Mouse (Mus musculus) spleen, postnatal 10 days (tissue): Measurements from ENCODE around the gene Dpm3.
A peak's percentile ranks its signal among the peaks of the same experiment; 100 is the strongest.

Experiments used
- DNase-seq, 2 experiments: peaks; one replicate each; pipeline ENCODE4 v3.0.0; 2021 to 2022; ENCODE audit warnings: low spot score in 2 of 2

Dpm3 gene

DNA sequence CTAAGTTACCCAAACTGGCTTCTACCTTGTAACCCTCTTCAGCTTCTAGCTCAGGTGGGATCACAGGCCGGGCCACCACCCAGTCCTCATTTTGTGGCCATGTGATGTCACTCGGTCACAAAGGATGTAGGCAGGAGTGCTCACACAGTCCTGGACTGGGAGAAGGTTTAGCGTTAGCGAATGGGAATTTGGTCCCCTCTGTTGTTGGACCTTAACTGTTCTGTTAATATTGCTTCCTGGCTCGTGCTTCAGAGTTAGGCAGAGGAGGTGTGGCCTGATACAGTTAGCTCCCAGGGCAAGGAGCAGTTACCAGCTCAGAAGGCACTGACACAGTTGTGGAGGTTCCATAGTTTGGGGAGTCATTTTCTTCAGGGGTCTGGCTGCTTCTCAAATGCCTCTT lies 35.0 kb downstream of the Dpm3 start:
- DNase-seq, result no peak

DNA sequence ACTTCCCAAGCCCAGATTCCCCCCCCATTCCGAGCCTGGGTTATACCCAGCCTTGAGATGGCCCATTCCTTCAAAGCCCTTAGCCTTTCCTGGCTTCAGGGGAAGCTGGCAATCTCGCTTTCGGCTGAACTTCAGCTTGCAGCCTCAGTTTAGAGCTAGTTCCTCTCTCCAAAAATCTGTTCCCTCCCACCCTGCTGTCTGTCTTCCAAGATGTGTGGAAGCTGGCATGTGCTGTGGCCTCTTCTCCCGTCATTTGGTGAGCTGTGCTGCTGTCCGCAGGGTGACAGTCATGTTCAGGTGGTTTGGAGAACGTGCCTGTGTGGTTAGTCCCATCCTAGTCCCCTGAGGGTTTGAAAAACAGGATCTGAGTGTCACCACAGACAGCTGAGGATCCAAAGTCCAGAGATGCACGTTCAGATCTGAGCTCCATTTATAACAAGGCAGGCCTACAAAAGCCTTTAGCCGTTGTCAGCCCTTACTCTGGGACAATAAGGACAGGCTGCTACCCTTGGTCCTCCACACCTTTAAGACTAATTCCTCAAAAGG lies 36.6 kb downstream of the Dpm3 start:
- DNase-seq, result no peak

DNA sequence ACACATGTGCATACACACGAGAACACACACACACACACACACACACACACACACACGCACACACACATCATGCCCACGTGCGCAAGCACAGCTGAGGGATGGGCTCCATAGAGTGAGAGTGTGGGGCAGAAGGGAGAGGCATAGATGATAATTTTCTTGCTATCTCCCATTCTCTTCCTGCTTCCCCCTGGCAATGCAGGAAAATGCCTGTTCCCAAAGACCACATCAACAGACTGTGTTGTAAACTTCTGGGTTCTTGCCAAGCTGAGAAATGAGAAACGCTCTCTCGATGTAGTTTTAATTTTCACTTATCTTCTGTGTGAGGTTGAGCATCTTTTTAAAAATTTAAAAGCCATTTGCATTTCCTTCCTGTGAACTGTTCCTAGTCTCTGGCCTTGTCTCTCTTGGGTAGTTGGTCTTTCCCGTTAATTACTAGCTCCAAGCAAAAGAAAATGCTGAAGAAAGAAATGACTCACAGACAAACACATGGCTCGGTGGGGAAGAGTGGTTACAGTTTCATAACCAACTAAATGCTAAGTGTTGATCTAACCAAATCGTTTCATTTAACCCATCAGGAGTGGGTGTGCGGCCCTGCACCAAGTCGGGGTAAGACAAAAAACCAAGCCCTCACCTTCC lies 37.7 kb downstream of the Dpm3 start:
- no peak for DNase-seq

DNA sequence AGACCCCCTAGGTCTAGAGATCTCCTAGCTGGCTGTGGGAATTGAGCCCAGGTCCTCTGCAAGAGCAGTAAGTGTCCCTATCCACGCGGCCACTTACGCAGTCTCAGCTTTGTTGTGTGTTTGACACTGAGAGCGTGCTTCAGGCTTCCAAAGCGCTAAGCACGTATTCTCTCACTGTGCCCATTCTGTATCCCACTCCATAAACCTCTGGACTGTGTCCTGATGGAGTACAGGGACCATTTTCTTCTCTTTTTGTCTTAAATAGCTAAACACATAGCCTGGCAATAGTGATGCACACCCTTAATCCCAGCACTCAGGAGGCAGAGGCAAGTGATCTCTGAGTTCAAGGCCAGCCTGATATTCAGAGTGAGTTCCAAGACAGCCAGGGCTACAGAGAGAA lies 39.8 kb downstream of the Dpm3 start:
- no peak for DNase-seq

DNA sequence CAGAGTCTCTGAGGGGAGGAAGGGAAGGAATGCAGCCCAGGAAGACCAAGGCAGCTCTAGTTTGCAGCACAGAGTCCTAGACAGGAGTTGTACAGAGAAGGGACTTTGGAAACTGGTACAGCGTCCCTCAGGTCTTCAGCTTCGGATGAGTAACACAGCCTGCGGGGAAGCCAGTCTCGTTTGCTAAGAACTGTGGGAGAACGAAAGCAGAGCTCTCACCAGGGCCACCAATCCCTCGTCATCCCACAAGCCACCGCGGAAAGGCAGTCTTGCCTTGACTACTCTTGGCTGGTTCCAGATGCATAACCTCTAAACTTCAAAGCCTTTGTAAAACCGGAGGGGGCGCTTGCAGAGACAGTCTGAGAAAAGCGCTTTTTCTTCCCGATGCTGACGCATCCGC lies 40.3 kb downstream of the Dpm3 start:
- no peak for DNase-seq

DNA sequence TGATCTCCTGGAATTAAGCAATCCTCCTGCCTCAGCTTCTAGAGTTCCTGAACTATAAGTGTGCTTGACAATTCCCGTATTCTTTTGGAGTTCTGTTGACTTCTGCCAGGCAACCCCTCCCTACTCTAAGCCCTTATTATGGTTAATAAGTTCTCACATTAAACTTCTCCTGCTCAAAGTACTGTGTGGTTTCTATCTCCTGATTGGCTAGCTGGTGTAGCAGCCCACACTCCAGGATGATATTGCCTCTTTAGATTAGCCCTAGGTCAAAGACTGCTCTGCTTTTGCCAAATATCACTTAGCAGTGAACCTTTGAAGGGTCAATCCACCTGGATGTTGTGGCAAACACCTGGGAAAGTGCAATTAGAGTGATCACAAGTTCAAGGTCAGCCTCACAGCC lies 40.9 kb downstream of the Dpm3 start:
- DNase-seq, result no peak

DNA sequence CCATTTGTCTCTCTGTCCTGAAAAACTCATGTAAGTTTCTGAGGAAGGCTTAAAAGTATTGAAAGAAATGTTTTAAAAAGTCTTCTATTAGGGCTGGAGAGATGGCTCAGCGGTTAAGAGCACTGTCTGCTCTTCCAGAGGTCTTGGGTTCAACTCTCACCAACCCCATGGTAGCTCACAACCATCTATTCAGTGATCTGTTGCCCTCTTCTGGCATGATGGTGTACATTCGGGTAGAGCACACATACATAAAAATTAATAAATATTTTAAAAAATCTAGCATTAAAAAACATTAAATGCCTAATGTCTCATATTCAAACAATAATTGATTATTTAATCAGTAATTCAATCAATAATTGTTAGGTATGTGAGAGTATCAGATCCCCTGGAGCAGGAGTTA lies 41.4 kb downstream of the Dpm3 start:
- no peak for DNase-seq

DNA sequence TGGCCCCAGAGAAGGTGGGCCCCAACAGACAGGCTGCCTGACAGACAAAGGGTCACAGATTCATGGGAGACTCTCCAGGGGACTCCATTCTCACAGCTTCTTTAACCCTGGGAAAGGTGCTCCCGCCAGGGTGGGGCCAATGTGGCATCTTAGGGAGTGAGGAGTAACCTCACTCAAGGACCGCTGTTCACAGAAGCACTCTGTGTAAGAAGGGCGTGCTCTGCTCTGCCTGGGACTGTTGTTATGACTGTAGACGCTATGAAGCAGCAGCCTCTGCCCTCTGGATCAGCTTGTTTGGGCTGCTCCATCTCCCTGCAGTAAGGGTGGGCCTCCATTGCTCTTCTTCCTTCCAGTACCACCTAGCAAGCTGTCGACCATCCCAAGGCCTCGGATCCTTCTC lies 45.3 kb downstream of the Dpm3 start:
- DNase-seq, result no peak

DNA sequence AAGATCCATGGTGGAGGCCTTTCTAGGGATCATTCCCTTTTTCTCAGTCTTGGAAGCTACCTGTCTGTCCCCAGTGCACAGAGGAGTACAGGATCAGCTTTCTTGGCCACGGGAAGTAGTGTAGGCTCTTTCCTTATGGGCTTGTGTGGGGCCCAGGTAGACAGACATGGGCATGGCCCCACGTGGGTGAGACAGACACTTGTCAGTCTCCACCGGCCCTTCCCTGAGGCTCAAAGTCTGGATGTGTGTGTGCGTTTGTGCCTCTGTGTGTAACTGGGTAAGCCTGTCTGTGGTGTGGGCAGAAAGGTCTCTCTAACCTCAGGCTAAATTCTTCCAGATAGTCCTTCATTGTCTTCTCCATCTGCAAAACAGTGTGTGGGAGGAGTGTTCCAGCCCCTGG lies 45.9 kb downstream of the Dpm3 start:
- no peak for DNase-seq

DNA sequence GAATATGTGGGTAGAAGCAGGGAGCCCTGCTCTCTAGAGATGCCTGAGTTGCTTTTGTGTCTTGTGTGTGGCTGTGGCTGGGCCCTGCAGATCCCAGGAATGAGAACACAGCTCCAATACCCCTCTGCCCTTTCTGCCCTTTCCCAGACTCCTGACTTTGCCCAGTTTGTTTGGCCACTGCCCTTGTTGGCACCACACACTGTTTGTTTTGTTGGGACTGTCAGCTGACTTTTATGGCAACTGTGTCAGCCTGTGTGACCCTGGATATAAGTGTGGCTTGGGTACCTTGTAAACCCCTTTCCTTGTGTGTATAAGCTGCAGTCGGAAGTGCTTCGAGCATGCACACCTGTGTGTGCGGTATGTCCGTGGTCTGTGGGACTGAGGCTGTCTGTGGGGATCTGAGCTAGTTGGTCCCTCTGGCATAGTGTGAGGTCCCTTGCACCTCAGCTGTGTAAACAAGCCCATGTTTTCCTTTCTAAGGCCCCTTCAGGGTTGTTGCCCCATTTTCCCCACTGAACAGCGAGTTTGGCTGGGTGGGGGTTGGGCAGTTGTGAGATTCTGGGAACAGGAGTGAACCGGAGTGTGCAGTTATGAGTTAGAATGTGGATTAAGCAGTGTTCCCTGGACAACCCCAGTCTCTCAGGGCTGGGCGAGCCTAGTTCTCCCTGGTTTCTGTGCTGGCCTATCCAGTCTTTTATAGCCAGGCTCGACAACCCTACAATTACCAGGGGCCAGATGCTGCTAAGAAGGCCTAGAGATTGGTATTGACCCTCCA lies 46.6 kb downstream of the Dpm3 start:
- DNase-seq, result no peak

DNA sequence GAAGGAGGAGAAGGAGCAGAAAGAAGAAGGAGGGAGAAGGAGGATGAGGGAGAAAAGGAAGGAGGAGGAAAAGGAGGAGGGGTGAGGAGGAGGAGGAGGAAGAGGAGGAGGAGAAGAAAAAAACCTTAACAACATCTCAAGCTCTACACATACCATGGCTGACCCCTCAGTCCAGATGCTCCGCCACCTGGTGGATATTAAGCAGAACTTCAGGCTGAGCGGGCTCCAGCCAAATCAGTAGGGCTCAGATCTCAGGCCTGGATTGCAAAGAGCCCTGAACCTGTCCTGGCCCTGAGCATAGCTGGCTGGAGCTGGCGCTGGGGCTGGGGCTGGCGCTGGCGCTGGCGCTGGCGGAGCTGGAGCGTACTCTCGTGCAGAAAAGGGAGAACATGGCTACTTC lies 48.9 kb downstream of the Dpm3 start:
- peak; percentile 36 to 60 for DNase-seq

DNA sequence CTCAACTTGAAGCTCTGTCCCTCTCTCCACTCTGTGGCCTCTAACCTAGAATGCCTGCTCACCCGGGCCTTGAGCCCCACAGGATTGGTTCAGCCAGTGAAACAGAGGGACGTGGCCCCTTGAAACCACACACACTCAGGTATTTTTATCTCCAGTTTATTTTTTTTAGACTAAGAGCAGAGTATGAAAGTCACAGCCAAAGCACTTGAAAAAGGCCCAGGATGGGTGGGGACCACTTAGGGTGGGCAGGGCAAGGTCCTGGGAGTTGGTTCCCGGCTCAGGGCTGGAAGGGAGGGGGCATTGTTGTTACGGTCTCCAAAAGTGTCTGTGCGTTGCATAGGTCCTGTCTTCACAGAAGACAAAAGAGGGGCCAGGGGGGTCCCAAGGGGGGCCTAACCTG lies 55.2 kb downstream of the Dpm3 start:
- DNase-seq, result no peak

DNA sequence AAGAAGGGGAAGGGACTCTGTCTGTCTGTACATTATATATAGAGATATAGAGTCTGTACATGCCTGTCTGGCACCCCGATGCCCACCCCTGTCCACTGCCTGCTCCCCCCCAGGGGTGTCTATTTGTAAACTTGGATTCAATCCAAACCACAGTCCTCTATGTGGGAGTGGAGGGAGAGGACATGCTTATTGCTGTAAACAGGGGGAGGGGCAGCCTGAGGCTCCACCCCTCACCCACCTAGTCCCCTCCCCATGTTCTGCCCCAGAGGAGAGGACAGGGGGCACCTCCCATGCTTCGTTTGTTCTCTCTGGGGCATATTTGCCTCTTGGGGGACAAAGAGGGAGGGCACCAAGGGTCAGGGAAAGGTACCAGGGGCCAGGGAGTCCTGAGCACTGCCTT lies 55.6 kb downstream of the Dpm3 start:
- DNase-seq, result no peak

DNA sequence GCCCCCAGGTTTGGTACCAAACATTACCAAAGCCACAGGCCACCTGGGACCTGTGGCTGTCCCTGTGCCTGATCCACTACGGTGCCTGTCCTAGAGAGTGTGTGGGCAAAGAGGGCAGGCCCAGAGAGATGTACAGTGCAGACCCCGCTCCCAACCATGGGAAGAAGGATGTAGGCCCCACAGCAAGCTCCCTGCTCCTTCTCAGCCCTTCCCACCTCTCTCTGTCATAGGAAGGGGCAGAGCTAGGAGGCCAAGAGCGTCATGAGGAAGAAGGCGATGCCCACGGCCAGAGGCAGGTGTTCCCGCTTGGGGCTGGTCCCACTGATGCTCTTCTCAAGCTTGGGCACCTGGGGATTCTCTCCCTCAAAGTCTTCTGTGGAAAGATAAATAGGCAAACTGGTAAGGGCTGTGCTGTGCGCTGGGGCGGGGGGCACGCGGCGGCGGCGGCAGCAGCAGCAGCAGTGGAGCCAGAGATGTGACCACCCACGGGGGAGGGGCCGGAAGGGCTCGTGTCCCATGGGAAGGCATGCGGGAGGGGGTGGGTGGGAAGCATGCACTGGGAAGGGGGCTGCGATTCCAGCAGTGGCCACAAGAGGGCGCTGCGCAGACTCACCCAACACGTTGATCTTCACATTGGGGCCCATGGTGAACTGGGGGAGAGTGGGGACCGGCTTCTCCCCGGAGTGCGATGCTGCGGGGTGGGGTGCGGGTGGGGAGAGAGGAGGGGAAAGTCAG lies 56.2 kb downstream of the Dpm3 start:
- peak; percentile 58 to 79 for DNase-seq

DNA sequence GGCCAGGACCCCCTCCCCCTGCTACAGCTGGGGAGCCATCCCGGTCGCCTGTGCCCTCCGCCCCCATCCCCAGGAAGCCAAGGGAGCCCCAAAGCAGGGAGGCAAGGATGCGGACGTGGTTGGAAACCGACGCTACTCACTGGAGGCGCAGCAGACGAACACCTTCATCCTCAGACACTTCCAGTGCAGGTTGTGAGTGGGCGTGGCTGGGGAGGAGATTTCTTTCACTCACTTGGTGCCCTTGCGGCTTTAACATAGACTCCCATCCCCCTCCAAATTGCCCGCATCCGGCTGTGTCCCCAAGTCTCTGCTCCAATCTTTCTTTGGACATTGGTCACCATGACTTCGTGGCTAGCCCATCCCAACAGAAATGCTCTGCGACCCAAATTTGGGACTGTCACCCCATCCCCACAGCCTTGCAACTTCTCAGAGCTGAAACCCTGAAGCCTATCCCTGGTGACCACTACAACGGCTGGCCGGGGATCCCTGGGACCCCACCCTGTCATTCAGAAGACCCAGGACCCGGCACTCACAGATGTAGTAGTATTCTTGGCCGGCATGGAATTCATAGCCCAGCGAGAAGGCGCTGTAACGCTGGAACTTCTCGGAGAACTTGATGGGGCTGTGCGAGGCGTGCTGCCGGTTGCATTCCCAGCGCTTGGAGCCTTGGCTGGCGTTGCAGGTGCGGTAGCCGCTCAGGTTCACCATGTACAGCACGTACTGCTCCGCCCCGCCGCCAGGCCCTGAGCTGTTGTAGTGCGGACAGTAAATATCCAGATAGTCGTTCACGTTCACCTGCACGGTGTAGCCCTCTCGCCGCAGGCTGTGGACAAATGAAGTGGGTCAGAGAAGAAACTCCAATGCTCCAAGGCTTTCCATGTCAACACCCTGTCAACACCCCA lies 57.0 kb downstream of the Dpm3 start:
- DNase-seq, result peak in 1 of 2 experiments; percentile 34
